Mouse (Mus musculus) thymus, adult 2 months (tissue): Measurements from ENCODE around the gene Ccdc136.

Experiments used
- CTCF ChIP-seq: fragments of 200-500 bp; IDR thresholded peaks from 2 replicates; pipeline ENCODE4 v1.5.1; 2012; ENCODE audit warnings: mild to moderate bottlenecking, control low read depth, low read length, moderate library complexity, borderline replicate concordance; ENCODE audit not compliant: control insufficient read depth, poor library complexity, insufficient read depth; ENCODE audit errors: extremely low read depth
- POLR2A ChIP-seq: fragments of 200-500 bp; IDR thresholded peaks from 2 replicates; pipeline ENCODE4 v1.6.1; 2012; ENCODE audit warnings: mild to moderate bottlenecking, low read length, control low read depth, moderate library complexity; ENCODE audit not compliant: control insufficient read depth, poor library complexity, insufficient read depth; ENCODE audit errors: extremely low read depth

GRCm38 (mm10) chr6:29397575-29397974, 1.5 kb downstream of the Ccdc136 start:
- no peak for TF ChIP-seq CTCF
- TF ChIP-seq POLR2A, result no peak
